Mouse (Mus musculus): Measurements from ENCODE around the gene Cpsf6. TPM values are rescaled to one million over a fixed set of nuclear protein-coding genes. Genes with fewer than 3 reads are reported as not detected.

Cpsf6 gene
- polyA plus RNA-seq, 1 experiment from 2014 or later: 125 TPM

Other genes with a start within 250 kb of the Cpsf6 start
- gene Frs2, start 231.5 kb downstream of the Cpsf6 start, polyA plus RNA-seq (2014; fragmentation: Nextera tagmentation; extraction: Ambion mirVana): 22.6 and 27.6 TPM in 2 replicates
- 57.9 and 64.6 TPM in 2 replicates for gene Yeats4, start 155.5 kb downstream of the Cpsf6 start, polyA plus RNA-seq (2014; fragmentation: Nextera tagmentation; extraction: Ambion mirVana)
- not detected in 2 replicates for gene 9530003J23Rik, start 141.3 kb downstream of the Cpsf6 start, polyA plus RNA-seq (2014; fragmentation: Nextera tagmentation; extraction: Ambion mirVana)
- gene Lyz2, start 97.7 kb downstream of the Cpsf6 start, polyA plus RNA-seq (2014; fragmentation: Nextera tagmentation; extraction: Ambion mirVana): 105 and 146 TPM in 2 replicates
- gene Lyz1, start 87.1 kb downstream of the Cpsf6 start, polyA plus RNA-seq (2014; fragmentation: Nextera tagmentation; extraction: Ambion mirVana): 0.18 TPM in 1 of 2 replicates, not detected in the other
- gene Cpm, start 249.5 kb upstream of the Cpsf6 start, polyA plus RNA-seq (2014; fragmentation: Nextera tagmentation; extraction: Ambion mirVana): 37.6 and 43.6 TPM in 2 replicates